Mouse (Mus musculus) A20 (cell line): ENCODE measurements around the gene Slc44a3.

Experiments
- DNase-seq: peaks from one replicate; pipeline ENCODE4 v3.0.0-alpha.2; 2011; ENCODE audit warnings: low read depth, low spot score

The Slc44a3 gene

GRCm38 (mm10) chr3:121500734-121501133 lies 31.5 kb downstream of the Slc44a3 start:
- DNase-seq, result no peak

DNA sequence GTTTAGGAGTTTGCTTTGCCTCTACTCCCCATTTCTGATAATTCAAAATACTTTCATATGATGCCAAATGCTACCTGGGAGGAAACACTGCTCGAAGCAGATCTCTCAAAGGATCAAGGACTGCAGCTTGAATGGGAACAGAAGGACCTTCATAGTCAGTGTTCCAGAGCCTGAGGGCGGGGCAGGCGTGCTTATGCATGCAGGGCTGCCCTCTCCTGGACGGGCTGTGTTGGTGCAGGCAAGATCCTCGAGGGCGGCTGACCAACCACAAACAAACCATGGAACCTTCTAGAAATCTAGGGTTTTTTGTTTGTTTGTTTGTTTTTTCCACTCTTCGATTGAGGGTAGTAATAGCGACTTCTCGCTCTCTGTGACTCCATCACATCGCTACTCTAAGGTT lies 32.0 kb downstream of the Slc44a3 start:
- DNase-seq, result peak; percentile 57

DNA sequence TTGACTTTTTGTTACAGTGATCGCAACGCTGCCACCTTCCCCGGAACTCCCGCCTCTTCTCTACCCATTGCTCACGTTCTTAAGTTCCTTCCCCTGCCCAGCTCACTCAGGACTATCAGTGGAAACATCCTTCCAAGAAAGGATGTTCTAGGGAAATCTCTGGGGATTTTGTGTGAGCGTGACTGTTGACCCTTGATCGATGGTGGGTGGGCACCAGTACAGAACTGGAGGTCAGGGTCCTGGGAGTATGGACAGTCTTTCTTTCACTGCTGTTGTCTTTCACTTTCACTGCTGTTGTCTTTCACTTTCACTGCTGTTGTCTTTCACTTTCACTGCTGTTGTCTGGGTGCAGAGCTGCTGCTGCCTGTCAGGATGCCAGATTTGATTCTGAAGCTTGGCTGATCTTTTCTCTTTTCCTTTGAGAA lies 38.2 kb downstream of the Slc44a3 start:
- peak; percentile 58 for DNase-seq

- no peak for DNase-seq
These were observed 40.2 kb downstream of the Slc44a3 start for GRCm38 (mm10) chr3:121492026-121492425.

DNA sequence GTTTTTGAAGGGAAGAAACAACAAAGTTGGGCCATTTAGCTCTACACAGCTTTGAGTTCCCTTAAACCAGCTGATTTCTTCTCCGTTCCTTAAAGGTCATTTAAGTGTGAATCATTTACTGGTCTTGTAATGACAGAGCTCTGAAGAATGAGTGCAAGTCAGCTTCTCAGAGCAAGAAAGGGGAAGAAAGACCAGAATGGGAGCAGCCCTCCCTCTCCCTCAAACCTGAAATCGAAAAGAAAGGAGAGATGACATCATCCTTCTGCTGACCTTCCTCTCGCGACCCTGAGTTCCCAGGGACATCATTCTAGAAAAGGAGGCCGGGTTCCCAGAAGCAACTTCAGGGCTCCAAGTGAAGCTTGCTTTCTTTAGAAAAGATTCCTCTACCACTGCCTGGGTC lies 41.3 kb downstream of the Slc44a3 start:
- DNase-seq, result no peak

- DNase-seq, result no peak
These were observed 42.6 kb downstream of the Slc44a3 start for GRCm38 (mm10) chr3:121489462-121490118.

DNA sequence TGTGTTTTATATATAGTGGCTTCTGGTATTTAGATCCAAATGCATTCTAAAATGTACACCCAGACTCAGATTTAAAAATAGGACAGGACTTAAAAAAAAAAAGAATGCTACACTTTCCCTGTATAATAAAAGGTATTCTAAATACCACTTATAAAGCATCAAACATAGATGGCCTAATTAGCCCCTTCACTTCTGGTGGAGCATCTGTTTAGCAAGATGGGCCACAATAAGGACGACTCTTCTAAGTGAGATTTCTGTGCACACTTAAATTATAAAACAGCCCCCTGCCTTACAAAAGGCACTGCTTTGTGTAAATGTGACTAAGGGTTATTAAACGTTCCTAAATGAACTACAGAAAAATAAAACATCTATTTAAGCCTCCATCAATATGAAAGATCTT lies 47.0 kb downstream of the Slc44a3 start:
- DNase-seq, result no peak

- DNase-seq, result no peak
These were observed 48.7 kb downstream of the Slc44a3 start for GRCm38 (mm10) chr3:121483266-121484161.

- no peak for DNase-seq
These were observed 50.6 kb downstream of the Slc44a3 start for GRCm38 (mm10) chr3:121481564-121481963.

DNA sequence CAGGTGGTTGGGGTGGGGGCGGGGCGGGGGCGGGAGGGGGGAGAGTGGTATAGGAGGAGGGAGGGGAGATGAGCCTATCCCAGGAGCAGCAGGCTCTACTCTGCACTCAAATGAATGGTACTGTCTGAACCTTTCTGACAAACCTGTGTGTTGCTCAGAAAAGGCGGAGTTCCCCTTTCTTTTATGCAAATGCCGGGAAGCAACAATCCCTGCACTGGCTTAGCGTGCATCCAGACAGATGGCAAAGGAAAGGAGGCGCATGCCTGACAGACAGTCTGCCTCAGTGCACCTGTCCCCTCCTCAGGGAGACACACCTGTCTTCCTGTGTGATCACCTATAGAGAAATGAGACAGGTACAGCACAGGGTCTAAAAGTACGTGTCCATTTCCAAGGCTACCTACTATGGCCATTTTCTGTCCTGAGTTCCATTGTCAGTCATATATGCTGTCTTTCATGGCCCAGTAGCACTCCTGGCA lies 51.2 kb downstream of the Slc44a3 start:
- no peak for DNase-seq

DNA sequence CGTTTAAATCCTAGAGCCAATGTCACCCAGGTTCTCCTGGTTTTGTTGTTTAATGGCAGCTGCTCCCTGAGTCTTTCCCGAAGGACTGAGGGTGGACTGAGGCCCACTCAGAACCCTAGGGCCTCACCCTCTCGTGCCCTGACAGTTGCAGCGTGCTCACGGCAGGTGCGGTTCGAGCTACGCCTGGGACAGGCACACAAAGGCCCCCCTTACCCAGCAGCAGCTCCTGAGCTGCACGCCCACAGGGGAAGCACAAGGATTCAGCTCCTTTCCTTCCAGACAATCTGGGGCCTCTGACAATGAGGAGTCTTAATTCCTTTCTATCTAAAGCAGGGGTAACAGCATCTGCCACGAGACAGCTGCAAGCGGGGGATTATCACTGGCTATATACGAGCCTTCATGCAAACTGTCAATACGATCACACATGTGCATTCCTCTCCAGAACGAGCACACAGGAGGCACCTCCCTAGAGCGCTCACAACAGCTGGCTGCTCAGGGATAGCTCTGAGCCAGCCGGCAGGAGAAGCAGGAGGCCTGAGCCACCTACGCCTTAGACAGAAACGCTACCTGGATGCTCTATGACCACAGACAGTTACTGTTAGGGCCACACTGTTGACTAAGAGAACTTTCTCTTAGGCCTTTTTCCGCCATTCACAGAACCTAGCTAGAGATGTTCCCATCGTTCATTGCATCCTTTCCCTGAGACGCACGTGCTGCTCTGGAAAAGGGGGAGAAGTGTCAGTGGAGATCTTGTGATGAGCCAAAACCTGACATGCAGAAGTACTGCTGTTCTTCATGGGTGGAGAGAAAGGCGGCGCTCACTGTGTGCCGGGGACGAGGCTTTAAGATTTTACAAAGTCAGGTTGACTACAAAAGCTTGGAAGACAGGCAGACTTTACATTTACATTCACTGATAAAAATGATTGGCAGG lies 51.9 kb downstream of the Slc44a3 start:
- DNase-seq, result no peak

DNA sequence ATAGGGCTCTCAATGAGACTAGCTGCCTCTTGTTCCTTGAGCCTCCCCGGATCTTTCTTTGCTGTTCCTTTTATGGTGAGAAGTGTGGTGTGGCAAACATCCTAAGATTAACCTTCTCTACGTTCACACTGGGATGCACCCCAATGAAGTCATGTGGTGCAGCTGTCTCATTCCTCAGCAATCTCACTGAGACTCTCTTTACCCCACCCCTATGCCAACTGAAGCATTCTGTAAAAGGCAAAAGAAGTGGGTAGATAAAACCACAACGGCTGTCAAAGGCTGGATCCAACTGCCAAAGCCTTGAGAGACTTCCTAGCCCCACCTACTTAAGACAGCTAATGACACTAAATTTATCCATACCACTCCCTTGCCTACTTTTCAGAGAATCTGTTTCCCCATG lies 57.5 kb downstream of the Slc44a3 start:
- no peak for DNase-seq

DNA sequence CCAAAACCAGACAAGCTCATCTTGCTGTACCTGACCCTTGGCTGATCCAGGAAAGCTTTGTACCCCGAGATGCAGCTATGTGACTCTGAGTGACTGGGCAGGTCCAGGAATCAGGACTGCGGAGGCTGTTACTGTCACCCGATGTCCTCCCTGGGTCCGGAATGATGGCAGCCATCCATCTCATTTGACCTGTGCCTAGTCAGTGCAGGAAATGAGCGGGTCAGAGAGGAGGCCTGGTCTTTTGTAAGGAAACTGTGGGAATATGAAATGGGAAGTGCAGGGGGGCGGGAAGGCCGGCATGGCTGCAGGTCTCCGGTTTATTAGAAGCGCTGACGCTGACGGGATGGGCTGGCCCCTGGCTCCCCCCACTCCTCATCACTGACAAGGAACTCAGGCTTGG lies 60.5 kb downstream of the Slc44a3 start:
- no peak for DNase-seq

DNA sequence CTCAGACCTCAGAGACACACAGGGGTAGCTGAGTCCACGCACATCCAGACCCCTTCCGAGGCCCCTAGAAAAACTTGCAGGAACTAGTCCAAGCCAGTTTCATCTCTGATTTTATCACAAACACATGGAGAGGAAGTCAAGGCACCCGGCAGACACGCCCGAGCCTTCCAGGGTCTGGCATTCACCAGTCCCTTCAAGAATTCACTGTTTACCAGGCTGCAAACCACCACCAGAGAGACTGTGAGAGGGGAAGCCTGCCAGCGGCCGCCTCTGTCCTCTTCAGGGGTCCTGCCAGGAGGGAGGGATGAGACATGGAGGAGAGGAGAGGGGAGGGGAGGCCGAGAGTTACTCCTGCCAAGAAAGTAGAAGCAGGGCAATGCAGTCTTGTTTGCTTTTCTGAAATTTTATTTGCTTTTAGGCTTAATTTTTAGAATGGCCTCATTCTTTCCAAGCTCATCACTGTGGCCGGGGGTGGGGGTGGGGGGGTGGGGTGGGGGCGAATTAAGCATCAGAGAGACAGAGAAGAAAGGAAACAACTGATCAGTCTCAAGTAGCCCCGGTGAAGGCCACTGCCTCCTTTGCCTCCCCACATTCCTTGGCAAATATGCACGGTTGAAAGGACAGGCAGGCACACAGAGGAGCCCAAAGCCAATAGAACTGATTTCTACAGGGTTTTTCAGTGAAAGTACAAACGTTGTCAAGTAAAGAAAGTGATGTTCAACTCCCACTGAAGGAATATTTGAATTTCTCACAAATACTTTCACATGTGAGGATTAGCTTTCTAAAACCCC lies 62.8 kb downstream of the Slc44a3 start:
- no peak for DNase-seq

DNA sequence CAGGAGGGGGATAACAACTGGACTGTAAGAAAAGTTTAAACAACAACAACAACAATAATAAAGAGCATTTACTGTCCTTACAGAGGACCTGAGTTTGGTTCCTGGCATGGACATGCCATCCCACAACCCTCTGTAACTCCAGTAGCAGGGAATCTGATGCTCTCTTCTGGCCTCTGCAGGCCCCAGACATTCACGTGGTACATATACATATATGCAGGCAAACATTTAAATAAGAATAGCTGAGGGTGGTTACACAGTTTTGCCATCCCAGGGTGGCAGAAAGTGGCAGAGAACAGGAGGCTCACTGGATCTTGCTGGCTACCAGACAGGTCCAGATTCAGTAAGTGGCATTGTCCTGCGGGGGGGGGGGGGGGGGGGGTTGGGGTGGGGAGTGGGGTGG lies 64.1 kb downstream of the Slc44a3 start:
- DNase-seq, result no peak

- DNase-seq, result no peak
These were observed 65.1 kb downstream of the Slc44a3 start for GRCm38 (mm10) chr3:121467094-121467552.

DNA sequence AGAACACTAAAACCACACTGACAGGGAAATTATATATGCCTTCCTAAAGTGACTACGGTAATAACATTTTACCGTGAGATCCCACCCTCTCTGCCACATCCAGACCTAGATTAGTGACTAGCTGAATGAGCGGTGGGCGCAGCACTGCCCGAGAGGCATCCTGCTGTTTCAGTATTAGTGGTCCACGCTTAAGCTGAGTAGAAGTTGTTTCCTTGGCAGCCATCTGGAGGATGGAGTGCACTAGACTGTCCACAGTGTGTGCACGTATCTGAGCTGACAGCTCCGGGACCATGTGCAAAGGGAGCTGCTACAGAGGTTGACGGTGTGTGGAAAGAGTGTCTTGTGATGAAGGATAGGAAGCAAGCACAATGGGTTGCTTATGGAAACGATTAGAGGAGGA lies 66.4 kb downstream of the Slc44a3 start:
- no peak for DNase-seq

DNA sequence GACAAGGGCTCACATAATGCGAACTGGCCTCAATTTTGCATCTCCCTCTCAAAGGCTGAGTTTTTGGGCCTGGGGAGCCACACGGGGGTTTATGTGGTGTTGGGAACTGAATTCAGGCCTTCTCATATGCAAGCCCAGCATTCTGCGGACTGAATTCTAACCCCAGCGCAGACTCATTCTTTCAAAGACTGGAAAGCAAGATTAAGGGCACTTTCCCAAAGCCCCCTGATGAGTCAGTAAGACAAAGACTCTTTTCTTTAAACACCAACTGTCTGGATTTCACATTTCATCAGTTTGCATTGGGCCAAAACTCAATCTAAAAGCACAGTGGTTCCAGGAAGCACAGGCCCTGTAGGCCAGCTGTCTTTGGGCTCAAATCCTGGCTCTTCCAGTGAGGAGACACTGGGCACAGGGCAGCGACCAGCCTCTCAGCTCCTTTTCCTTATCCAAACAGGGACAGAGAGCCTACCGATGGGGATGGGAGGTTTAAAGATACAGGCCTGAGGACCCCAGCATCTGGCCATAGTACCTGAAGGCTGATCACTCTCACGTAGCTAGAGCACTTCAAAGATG lies 67.4 kb downstream of the Slc44a3 start:
- DNase-seq, result no peak

- no peak for DNase-seq
These were observed 69.4 kb downstream of the Slc44a3 start for GRCm38 (mm10) chr3:121462782-121463181.

DNA sequence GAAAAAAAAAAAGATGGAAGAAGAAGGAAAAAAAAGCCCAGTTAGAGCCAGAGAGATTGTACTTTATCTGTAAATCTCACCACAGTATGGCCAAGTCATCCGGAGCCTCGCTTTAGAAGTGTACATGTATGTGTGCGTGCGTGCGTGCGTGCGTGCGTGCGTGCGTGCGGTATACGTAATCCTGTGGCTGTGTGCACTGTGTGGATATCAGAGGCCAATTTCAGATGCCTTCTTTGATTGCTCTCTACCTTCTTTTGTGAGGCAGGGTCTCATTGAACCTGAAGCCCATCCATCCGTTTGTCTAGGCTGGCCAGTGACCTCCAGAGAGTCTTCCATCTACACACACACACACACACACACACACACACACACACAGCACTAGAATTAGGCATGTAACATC lies 70.7 kb downstream of the Slc44a3 start:
- no peak for DNase-seq
